Mouse (Mus musculus): ENCODE results near the gene Ypel3. TPM values are rescaled to one million over a fixed set of nuclear protein-coding genes. Genes with fewer than 3 reads are reported as not detected.
"Not testable (repeated sequence)": the region's sequence is repeated elsewhere in the genome, so short reads cannot be mapped to it uniquely, and the experiment has no call there.

The Ypel3 gene
- 160 and 169 TPM in 2 replicates for polyA plus RNA-seq (2016; fragmentation: Nextera tagmentation; extraction: Ambion mirVana)

- Histone ChIP-seq H3K4me2 (replicated peaks) (peak within 1 kb of the TSS; percentile 94), H3K27me3 (replicated peaks) (no peaks in the 10 kb centered on the region), H3K9ac (peak within 1 kb of the TSS; percentile 84), H3K4me3 (peak within 1 kb of the TSS; percentile 65), H3K4me1 (peaks cover 37% of the 10 kb centered on the region), H3K36me3 (peaks cover 19% of the 10 kb centered on the region; the same call in 1 of the 2 replicates), H3K9me3 (no peaks in the 10 kb centered on the region), H3K27ac (peak within 1 kb of the TSS; percentile 82)
- peak; percentile 76 for ATAC-seq (ENCODE audit: low FRiP score, low read depth)
- under 1% methylated on average over 35 of the region's 37 CpGs for WGBS
Measured at GRCm38 (mm10) chr7:126776598-126777057, at the start of gene Ypel3. TSS of gene Ypel3 (plus strand) at chr7:126776955.

GRCm38 (mm10) chr7:126730256-126730789 is 46.4 kb upstream of the Ypel3 start:
- H3K4me2 ChIP-seq (replicated peaks); H3K27me3 ChIP-seq (replicated peaks); H3K9ac ChIP-seq; H3K4me1 ChIP-seq; H3K27ac ChIP-seq; H3K4me3 ChIP-seq; H3K9me3 ChIP-seq; H3K36me3 ChIP-seq; ATAC-seq (ENCODE audit: low FRiP score, low read depth): not testable (repeated sequence)
- 90% methylated on average over 4 of the region's 4 CpGs for WGBS

GRCm38 (mm10) chr7:126736122-126736521 is 40.6 kb upstream of the Ypel3 start:
- WGBS: 87% methylated on average over 8 of the region's 8 CpGs
- H3K4me2 ChIP-seq (replicated peaks): no peak overlapping the region

GRCm38 (mm10) chr7:126739551-126739950 is 37.2 kb upstream of the Ypel3 start:
- no peak overlapping the region for H3K27ac ChIP-seq
- WGBS: 87% methylated on average over 17 of the region's 17 CpGs
- no peaks in the 10 kb centered on the region for H3K9me3 ChIP-seq
- H3K9ac ChIP-seq: no peak overlapping the region
- H3K4me3 ChIP-seq: no peak overlapping the region
- H3K4me2 ChIP-seq (replicated peaks): no peak overlapping the region
- no peaks in the 10 kb centered on the region for H3K27me3 ChIP-seq (replicated peaks)
- H3K4me1 ChIP-seq: no peaks in the 10 kb centered on the region
- no peak for ATAC-seq (ENCODE audit: low FRiP score, low read depth)
- H3K36me3 ChIP-seq: no peaks in the 10 kb centered on the region

More at GRCm38 (mm10) chr7:126736122-126736521, 40.6 kb upstream of the Ypel3 start:
- H3K27ac ChIP-seq: no peak overlapping the region
- no peak for ATAC-seq (ENCODE audit: low FRiP score, low read depth)
- H3K9me3 ChIP-seq: no peaks in the 10 kb centered on the region
- no peaks in the 10 kb centered on the region for H3K36me3 ChIP-seq
- no peak overlapping the region for H3K4me3 ChIP-seq
- no peaks in the 10 kb centered on the region for H3K4me1 ChIP-seq
- no peak overlapping the region for H3K9ac ChIP-seq
- no peaks in the 10 kb centered on the region for H3K27me3 ChIP-seq (replicated peaks)

GRCm38 (mm10) chr7:126740132-126740735 is 36.5 kb upstream of the Ypel3 start:
- no peaks in the 10 kb centered on the region for H3K27me3 ChIP-seq (replicated peaks)
- no peak for ATAC-seq (ENCODE audit: low FRiP score, low read depth)
- H3K9me3 ChIP-seq: no peaks in the 10 kb centered on the region
- no peak overlapping the region for H3K9ac ChIP-seq
- H3K4me2 ChIP-seq (replicated peaks): no peak overlapping the region
- no peaks in the 10 kb centered on the region for H3K4me1 ChIP-seq
- no peaks in the 10 kb centered on the region for H3K36me3 ChIP-seq
- no peak overlapping the region for H3K4me3 ChIP-seq
- no peak overlapping the region for H3K27ac ChIP-seq
- WGBS: 83% methylated on average over 13 of the region's 13 CpGs

- no peak overlapping the region for H3K9ac ChIP-seq
- H3K4me3 ChIP-seq: no peak overlapping the region
- H3K27me3 ChIP-seq (replicated peaks): no peaks in the 10 kb centered on the region
- no peak for ATAC-seq (ENCODE audit: low FRiP score, low read depth)
- no peaks in the 10 kb centered on the region for H3K36me3 ChIP-seq
- no peaks in the 10 kb centered on the region for H3K4me1 ChIP-seq
- H3K9me3 ChIP-seq: no peaks in the 10 kb centered on the region
- no peak overlapping the region for H3K27ac ChIP-seq
- WGBS: 85% methylated on average over 5 of the region's 5 CpGs
- no peak overlapping the region for H3K4me2 ChIP-seq (replicated peaks)
Measured at GRCm38 (mm10) chr7:126740977-126741376, 35.8 kb upstream of the Ypel3 start.

- no peaks in the 10 kb centered on the region for H3K9me3 ChIP-seq
- ATAC-seq (ENCODE audit: low FRiP score, low read depth): no peak
- H3K9ac ChIP-seq: no peak overlapping the region
- H3K36me3 ChIP-seq: no peaks in the 10 kb centered on the region
- H3K27ac ChIP-seq: no peak overlapping the region
- H3K4me3 ChIP-seq: no peak overlapping the region
- WGBS: 86% methylated on average over 5 of the region's 5 CpGs
- no peak overlapping the region for H3K4me2 ChIP-seq (replicated peaks)
- H3K4me1 ChIP-seq: no peaks in the 10 kb centered on the region
- H3K27me3 ChIP-seq (replicated peaks): no peaks in the 10 kb centered on the region
Measured at GRCm38 (mm10) chr7:126741452-126741851, 35.3 kb upstream of the Ypel3 start.

GRCm38 (mm10) chr7:126741964-126742482 is 34.7 kb upstream of the Ypel3 start:
- WGBS: 92% methylated on average over 13 of the region's 13 CpGs
- H3K9ac ChIP-seq: no peak overlapping the region
- no peaks in the 10 kb centered on the region for H3K27me3 ChIP-seq (replicated peaks)
- H3K9me3 ChIP-seq: no peaks in the 10 kb centered on the region
- no peak for ATAC-seq (ENCODE audit: low FRiP score, low read depth)
- no peaks in the 10 kb centered on the region for H3K36me3 ChIP-seq
- no peaks in the 10 kb centered on the region for H3K4me1 ChIP-seq
- H3K27ac ChIP-seq: no peak overlapping the region
- H3K4me2 ChIP-seq (replicated peaks): no peak overlapping the region
- no peak overlapping the region for H3K4me3 ChIP-seq

- H3K27ac ChIP-seq: no peak overlapping the region
- H3K36me3 ChIP-seq: no peaks in the 10 kb centered on the region
- H3K4me2 ChIP-seq (replicated peaks): no peak overlapping the region
- H3K9ac ChIP-seq: no peak overlapping the region
- no peaks in the 10 kb centered on the region for H3K27me3 ChIP-seq (replicated peaks)
- WGBS: 94% methylated on average over 12 of the region's 12 CpGs
- no peaks in the 10 kb centered on the region for H3K4me1 ChIP-seq
- no peaks in the 10 kb centered on the region for H3K9me3 ChIP-seq
- ATAC-seq (ENCODE audit: low FRiP score, low read depth): no peak
- no peak overlapping the region for H3K4me3 ChIP-seq
Measured at GRCm38 (mm10) chr7:126746066-126746465, 30.7 kb upstream of the Ypel3 start.

- H3K36me3 ChIP-seq: no peaks in the 10 kb centered on the region
- no peak overlapping the region for H3K27ac ChIP-seq
- H3K27me3 ChIP-seq (replicated peaks): no peaks in the 10 kb centered on the region
- no peaks in the 10 kb centered on the region for H3K9me3 ChIP-seq
- 37% methylated on average over 6 of the region's 6 CpGs for WGBS
- H3K4me1 ChIP-seq: no peaks in the 10 kb centered on the region
- ATAC-seq (ENCODE audit: low FRiP score, low read depth): no peak
- no peak overlapping the region for H3K4me2 ChIP-seq (replicated peaks)
- H3K9ac ChIP-seq: no peak overlapping the region
- no peak overlapping the region for H3K4me3 ChIP-seq
Measured at GRCm38 (mm10) chr7:126746798-126747197, 30.0 kb upstream of the Ypel3 start.

- no peaks in the 10 kb centered on the region for H3K27me3 ChIP-seq (replicated peaks)
- H3K4me1 ChIP-seq: no peaks in the 10 kb centered on the region
- no peak overlapping the region for H3K4me2 ChIP-seq (replicated peaks)
- no peak overlapping the region for H3K27ac ChIP-seq
- no peak overlapping the region for H3K9ac ChIP-seq
- H3K36me3 ChIP-seq: no peaks in the 10 kb centered on the region
- no peak overlapping the region for H3K4me3 ChIP-seq
- H3K9me3 ChIP-seq: no peaks in the 10 kb centered on the region
- ATAC-seq (ENCODE audit: low FRiP score, low read depth): no peak
- 77% methylated on average over 7 of the region's 7 CpGs for WGBS
Measured at GRCm38 (mm10) chr7:126748824-126749223, 27.9 kb upstream of the Ypel3 start.

- ATAC-seq (ENCODE audit: low FRiP score, low read depth): no peak
- WGBS: 96% methylated on average over 17 of the region's 17 CpGs
Measured at GRCm38 (mm10) chr7:126749582-126750343, 27.0 kb upstream of the Ypel3 start.

More at GRCm38 (mm10) chr7:126749582-126750343, 27.0 kb upstream of the Ypel3 start:
- no peak overlapping the region for H3K27ac ChIP-seq
- no peaks in the 10 kb centered on the region for H3K27me3 ChIP-seq (replicated peaks)
- H3K4me2 ChIP-seq (replicated peaks): no peak overlapping the region
- H3K36me3 ChIP-seq: no peaks in the 10 kb centered on the region
- H3K9me3 ChIP-seq: no peaks in the 10 kb centered on the region
- H3K4me1 ChIP-seq: 0 out of 2 replicates have a peak, but pooled peaks cover 3% of the 10 kb centered on the region
- no peak overlapping the region for H3K4me3 ChIP-seq
- H3K9ac ChIP-seq: no peak overlapping the region
